Mouse (Mus musculus) kidney, postnatal 25 days (tissue): ENCODE measurements around the gene Creb3l4.
A peak's percentile ranks its signal among the peaks of the same experiment; 100 is the strongest.
"Not testable (repeated sequence)": the region's sequence is repeated elsewhere in the genome, so short reads cannot be mapped to it uniquely, and the experiment has no call there.

Experiments used
- DNase-seq, 2 experiments: peaks; one replicate each; pipeline ENCODE4 v3.0.0; 2021; ENCODE audit warnings: mixed read lengths in 2 of 2

The Creb3l4 gene

DNA sequence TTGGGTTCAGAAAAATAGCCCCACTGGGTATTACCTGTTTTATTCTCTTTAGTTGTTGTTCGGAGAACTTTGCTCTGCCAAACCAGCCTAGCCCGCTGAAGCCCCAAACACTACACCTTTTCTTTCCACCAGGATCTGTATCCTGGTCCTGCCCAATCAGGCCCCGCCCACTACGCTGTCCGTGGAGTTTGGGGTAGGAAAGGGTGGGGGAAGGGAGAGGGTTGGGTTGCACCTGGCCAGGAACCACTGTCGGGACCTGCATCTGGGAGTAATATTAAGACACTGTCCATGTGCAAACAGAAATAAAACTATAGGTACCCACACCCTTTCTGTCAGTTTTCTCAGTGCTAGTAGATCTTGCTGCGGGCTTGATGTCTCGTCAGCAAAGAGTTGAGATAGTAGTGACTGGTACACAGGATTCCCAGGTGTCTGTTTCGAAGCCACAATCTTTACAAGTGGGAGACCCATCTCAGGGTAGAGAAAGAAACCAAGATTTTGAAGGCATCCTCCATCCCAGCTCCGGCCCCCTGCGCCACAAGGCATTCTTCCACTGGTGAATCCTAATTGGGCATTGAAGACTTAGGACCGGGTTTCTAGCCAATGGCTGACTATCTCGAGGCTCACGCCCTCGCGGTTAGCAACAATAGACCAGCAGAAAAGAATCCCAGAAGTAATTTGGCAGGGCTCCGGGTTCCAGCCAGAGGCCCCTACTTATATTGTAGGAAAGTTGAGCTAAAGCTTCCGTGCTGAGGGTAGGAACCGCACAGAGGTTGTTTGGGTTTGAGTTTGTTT is at the start of gene Creb3l4:
Gene Creb3l4 (minus strand): TSS at position 529 of the 792 bp plus-strand sequence.
- DNase-seq, result peak; percentile 64 to 65

DNA sequence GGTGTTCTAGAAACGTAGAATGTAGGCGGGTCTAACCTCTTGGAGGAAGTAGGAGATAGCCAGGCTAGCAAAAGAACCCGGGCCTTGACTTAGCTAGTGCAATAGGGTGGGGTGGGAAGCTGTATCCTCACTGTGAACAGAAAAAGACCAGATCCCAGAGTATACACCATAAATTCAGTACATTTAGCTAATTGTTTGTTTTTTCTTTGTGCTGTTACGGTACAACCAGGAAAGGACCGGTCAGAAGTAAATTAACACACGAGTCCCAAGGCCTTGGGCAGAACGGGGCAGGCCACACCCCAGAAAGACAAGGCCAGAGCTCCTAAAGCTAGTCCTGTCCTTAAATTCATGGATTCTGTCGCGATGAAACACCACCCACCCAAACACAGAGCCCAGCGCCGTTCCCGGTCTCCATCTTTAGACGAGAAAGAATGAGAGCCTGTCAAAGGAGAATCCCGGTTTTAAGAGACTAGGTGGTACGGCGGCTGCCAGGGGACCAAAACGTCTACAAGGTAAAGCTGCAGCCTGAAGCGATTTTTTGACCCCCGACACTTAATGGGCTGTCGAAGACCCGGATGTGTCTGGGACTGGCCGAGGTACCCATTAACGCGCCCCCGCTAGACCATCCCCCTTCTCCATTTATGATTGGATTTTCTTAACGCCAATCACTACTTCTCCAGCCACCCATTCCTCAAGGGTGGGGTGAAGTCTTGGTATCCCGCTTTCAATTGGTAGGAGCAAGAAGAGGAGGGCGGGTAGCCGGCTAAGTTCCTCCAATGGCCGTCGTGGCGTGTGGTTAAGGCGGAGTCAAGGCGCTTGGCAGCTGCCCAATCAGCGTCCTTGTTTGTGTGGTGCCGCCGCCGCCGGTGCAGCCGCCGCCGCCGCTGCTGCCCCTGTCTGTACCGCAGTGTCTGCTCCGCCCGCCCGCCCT is 49.3 kb upstream of the Creb3l4 start, which contains the start of gene Gatad2b:
Gene Gatad2b (plus strand): TSS at position 834 of the 931 bp plus-strand sequence.
- peak; percentile 99 to 100 for DNase-seq

DNA sequence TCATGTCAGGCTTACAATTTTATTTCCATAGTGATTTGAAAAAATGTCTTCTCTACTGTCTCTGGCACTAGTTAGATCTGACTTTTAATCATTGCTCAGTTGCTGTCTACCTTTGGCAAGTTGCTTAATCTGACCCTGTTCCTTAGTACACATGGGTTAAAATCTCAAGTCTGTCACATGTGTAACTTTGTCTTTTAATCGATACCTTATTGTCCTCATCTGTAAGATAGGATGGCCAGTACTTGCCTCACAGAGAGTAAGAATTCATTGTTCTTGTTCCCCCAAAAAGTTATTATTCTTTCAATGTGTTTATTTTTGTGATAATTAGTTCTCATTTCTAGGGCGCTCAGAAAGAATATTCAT is 48.7 kb upstream of the Creb3l4 start:
- DNase-seq, result no peak

DNA sequence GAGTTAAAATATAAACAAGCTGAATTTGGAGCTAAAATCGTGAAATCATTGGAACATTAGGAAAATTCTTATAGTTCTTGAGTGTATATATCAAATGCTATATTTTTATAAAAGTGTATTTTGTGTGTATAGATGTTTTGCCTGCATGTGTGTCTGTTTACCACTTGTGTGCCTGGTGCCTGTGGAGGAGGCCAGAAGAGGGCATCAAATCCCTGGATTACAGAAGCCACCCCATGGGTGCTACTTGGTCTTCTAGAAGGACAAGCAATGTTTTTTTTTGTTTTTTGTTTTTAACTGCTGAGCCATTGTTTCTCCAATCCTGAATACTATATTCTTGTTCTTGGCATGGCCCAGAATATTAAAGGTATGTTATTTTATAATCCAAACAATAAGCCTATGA is 47.3 kb upstream of the Creb3l4 start:
- DNase-seq, result peak in 1 of 2 experiments; percentile 33

DNA sequence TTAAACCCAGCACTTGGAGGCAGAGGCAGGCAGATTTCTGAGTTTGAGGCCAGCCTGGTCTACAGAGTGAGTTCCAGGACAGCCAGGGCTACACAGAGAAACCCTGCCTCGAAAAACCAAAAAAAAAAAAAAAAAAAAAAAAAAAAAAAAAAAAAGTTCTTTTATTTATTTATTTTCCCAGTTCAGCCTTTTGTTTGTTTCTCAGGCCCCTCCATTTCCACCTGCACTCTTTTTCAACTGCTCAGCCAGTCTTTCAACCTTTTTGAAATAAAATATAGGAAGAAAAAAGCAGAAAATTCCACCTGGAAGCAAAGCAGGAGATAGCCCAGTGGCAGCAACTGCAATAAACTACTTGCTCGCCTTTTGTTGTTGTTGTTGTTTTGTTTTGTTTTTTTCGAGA is 46.1 kb upstream of the Creb3l4 start:
- not testable (repeated sequence) for DNase-seq

DNA sequence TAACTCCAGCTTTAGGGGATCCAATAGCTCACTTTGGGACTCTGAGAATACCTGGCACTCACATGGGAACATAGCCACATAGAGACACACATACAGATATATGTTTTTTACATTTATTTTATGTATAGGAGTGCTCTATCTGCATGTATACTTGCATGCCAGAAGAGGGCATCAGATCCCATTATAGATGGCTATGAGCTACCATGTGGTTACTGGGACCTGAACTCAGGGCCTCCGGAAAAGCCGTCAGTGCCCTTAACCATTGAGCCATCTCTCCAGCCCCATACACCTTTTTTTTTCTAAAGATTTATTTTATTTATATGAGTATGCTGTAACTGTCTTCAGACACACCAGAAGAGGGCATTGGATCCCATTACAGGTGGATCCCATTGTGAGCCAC is 40.8 kb upstream of the Creb3l4 start:
- DNase-seq, result no peak

DNA sequence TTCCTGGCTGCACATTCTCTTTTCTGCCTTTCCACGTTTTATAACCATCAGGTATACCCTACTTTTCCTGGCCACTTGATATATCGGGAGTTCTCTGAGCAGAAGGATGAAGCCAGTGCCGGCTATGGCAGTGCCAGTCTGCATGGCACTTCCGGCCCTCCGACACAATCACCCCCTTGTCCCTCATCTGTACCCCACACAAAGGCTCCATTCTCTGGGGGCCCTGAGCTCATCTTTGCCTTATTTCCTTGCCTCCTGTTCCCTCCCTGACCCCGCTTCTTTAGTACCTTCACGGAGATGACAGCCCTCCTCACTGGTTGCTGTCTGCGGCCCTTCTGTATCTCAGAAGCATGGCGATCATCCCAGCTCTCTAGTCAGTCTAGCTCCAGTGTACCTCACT is 37.4 kb upstream of the Creb3l4 start:
- DNase-seq, result no peak

DNA sequence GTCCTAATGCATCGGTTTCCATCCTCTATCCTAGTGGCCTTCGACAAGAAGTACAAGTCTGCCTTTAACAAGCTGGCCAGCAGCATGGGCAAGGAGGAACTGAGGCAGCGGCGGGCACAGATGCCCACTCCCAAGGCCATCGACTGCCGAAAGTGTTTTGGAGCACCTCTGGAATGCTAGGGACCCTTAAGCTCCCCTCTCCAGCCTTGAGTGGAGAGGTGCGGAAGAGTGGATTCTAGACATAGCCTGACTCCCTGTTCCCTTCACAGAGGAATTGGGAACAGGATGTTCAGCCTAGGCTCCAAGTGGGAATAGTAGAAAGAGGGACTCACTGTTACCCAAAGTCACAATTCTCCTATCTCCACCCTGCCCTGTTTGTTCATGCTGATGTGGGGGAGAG is 36.4 kb upstream of the Creb3l4 start:
- no peak for DNase-seq

DNA sequence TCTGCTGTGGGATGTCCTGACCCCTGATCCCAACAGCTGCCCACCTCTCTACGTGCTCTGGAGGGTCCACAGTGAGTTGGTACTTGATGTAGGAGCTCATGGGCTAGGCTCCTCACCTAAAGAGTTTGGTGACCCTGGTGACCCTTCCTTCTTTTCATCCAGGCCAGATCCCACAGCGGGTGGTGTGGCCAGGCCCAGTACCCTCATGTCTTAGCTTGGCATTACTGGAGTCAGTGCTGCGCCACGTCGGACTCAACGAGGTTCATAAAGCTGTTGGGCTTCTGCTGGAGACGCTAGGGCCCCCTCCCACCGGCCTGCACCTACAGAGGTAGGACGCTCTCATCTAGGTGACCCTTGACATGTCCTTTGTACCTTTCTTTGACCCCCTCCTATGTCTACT is 35.9 kb upstream of the Creb3l4 start:
- no peak for DNase-seq

DNA sequence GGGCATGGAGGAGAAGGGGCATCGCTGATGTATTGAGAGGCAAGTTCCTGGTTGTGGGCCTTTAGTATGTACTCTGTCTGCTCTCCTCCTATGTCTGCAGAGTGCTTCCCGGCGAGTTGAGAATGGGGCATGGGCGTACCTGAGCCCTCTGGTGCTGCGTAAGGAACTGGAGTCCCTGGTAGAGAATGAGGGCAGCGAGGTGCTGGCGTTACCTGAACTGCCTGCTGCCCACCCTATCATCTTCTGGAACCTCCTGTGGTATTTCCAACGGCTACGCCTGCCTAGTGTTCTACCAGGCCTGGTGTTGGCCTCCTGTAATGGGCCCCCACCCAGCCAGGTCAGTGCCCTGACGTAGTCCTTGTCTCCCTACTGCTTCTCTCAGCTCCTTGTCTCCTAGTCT is 34.9 kb upstream of the Creb3l4 start:
- DNase-seq, result no peak

DNA sequence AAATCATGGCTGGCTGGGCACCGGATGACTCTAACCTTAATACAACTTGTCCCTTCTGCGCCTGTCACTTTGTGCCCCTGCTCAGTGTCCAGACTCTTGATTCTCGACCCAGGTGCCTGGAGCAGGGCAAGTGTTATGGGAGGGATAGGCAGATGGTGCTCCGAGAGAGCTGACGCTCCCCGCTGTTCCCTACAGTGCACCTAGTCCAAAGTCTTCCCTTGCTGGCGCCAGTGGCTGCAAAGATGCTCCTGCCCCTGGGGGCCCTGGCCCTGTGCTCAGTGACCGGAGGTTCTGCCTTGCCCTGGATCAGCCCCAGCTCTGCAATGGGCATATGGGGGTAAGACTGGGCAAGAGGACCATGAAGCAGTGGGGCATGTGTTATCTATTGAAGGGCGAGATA is 34.5 kb upstream of the Creb3l4 start:
- DNase-seq, result no peak

DNA sequence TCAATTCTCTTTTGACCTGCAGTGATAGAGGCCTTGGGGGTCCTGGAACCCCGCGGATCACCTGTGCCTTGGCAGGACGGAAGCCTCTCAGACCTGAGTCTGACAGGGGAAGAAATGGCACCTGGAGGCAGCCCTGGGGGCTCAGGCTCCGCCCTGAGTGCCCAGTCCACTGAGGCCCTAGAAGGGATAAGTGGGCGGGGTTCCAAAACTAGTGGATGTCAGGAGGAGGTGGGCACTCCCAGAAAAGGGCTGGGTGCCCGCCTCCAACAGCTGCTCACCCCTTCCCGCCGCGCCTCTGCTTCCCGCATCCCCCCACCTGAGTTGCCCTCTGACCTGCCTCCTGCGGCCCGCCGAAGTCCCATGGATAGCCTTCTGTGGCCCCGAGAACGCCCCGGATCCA is 33.5 kb upstream of the Creb3l4 start:
- DNase-seq, result no peak

DNA sequence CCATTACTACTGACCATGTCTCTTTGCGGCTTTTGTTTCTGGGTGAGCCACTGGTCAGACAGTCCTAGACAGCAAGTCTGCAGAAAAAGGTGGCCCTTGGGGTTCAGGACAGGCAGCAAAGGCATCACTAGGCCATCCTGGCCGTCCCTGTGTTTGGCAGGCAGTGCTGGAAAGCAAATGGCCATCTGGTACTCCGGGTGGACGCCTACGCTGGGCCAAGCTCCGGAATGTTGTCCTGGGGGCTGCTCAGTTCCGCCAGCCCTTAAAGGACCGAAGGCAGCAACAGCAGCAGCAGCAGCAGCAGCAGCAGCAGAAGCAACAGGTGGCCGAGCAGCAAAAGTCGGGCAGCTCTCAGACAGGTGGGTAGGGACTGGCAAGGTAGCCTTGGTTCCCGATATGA is 32.0 kb upstream of the Creb3l4 start:
- no peak for DNase-seq

DNA sequence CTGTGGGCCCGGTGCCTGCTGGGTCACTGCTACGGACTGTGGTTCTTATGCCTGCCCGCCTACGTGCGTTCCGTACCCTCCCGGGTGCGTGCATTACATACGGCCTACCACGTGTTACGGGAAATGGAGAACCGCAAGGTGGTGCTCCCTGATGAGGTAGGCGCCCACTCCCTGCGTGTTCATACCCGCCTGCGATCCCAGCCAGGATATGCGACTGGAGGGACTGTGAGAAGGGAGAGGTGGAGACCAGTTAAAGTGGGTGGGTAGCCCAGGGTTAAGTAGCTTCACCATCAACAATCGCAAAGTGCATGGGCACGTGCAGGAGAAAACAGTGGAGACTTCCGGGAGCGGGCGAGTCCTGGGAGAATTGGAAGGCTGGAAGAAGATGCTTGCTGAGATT is 30.5 kb upstream of the Creb3l4 start:
- no peak for DNase-seq

DNA sequence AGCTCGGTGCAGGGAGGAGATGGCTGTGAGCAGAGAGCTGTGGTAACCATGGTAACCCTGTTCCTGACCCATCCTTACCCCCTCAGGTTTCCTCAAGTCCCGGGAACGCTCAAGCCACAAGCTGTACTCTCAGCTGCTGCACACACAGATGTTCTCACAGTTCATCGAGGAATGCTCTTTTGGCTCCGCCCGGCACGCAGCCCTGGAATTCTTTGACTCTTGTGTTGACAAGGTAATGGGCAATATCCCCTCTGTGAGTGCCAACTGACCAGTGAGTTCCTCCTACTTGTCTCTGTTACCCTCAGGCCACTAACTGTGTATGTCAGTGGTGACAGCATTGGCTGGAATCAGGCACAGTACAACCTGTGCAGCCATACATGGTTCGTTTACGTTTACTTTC is 28.9 kb upstream of the Creb3l4 start:
- DNase-seq, result no peak

DNA sequence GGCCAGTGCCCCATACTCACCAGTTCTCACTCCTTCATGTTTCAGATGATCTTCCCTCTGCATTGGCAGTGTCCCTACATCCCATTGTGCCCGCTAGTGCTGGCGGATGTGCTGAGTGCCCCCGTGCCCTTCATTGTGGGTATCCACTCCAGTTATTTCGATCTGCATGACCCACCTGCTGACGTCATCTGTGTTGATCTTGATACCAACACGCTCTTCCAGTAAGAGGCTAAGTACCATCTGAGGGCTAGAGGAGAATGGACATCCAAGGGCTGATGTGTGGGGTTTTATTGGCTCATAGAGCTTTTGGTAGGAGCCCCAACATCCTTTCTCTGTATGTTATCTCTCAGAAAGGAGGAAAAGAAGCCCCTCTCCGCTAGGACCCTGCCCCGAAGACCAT is 27.5 kb upstream of the Creb3l4 start:
- no peak for DNase-seq

DNA sequence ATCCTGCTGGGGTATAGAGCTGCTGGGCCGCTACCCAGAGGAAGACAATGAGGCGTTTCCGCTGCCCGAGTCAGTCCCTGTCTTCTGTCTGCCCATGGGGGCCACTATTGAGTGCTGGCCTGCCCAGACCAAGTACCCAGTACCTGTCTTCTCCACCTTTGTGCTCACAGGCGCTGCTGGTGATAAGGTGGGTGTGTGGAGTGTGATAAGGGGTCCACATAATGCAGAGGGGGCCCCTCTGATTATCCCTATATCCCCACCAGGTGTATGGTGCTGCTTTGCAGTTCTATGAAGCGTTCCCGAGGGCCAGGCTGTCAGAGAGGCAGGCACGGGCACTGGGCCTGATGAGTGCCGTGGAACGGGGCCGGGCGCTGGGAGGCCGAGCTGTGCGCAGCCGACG is 25.7 kb upstream of the Creb3l4 start:
- DNase-seq, result no peak

DNA sequence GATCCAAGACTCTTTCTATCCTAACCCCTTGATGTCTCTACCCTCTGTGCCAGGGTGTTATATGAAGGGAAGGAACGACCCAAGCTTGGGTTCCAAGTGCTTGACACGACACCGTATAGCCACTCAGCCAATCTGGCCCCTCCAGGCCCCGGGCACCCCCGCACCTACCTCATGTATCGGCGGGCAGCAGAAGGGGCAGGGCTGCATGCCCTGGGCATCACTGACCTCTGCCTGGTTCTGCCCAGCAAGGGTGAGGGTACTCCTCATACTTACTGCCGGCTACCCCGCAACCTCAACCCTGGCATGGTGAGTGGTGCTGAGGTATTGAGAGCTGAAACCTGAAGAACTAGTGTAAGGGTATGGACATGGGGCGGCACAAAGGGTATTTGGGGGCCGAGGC is 24.9 kb upstream of the Creb3l4 start:
- DNase-seq, result no peak

DNA sequence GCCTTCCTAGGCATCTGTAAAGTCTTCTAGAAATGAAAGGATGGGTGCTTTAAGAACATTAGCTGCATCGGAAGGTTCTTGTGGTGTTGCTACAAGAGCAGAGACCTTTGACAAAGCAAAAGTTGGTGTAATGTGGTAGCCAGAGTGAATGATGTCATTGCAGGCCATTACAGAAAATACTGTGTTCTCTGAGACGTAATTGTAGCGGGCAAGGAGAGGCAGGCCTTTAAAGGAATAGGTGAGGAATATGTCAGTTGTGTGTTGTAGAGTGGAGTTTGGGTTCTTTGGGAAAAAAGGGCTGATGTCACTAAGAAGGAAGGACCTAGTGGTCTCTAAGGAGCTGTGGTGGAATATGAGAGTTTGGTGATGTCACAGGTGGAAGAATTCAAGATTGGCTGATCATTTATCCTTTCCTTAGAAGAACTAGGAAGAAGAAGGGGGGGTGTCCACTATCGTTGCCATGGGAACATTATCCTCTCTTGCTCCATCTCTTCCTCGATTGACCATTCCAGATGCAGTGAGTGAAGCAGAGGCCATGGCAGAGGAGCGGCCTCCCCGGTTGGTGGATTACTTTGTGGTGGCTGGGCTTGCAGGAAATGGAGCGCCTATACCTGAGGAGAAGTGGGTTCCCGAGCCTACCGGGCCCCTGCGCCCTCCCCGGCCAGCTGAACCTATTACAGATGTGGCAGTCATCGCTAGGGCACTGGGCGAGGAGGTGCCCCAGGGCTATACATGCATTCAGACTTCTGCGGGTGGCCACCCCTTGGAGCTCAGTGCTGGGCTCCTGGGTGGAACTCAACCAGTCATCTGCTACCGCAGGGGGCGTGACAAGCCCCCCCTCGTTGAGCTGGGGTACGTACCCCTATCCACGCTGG is 23.8 kb upstream of the Creb3l4 start:
- DNase-seq, result no peak

DNA sequence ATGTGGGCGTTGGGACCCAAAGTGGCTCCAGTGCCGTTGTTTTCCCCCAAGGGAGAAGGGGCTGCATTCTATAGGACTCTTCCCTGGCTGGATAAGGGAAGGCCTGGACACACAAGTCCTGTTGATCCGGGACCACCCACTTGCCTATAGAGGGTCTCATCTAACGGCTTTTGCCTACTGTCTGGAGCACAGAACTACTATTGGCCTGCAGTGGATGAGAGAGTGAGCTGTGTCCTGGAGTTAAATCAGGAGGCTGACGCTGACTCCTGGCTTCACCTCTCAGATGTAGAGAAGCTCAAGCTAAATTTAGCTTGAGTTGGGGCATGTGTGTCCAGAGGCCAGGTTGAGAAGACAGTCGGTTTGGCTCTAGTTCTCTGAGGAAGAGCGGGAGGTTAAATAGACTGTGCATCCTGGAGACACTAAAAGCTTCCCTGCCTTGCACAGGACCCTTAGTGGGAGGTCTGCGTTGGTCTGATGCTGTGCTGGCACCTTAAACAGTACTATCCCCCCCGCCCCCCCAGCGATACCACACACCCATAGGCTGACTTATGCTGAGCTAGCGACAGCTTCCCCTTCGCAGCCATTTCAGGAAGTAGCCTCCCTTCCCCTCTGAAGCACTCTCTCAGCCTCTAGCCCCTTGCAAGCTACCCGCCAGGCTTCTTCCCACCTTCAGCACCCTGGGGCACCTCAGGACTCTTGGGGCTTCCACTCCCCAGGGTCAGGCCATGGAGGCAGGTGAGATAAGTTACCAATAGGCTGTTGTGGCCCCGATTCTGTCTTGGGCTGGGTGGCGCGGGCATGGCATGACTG is 22.8 kb upstream of the Creb3l4 start:
- DNase-seq, result no peak

DNA sequence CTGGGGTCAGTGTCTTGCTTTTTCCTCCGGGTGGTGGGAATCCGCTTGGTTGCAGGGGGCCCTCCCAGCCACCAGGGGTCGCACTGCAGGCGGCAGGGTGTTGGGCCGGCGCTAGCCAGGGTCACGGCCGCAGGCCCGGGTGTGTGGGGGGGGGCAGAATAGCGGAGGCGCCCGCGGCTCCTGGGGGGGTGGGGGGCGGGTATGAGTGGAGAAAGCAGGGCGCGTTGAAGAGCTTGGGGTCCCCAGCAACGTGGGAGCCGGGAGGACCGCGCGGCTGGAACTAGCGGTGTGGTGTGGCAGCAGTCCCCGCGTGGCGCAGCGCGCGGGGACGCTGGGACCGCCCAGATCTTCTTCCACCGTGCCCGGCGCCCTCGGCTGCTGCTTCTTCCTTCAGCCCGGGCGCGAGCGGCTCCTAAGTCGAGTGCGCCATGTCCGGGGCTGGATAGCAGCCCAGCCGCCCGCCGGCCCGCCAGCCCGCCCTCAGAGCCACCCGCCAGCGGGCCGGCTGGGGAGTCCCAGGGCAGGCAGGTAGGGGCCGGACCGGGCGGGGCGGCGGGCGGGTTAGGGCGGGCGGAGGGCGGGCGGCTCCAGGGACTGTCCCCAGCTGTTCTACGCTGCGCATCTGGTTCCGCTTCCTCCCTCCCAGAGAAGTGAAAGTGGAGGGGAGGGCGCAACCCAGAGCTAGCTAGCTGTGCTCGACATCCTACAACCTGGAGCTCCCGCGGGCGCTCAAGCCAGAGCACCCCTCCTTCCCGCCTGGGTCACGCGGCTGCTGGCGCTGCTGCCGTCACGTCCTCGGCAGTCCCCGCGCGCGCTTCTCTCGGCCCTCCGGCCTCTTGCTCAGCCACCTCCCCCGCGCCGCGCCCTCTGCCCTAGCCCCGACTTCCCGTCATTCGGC is 22.0 kb upstream of the Creb3l4 start, which contains the start of gene Dennd4b:
Gene Dennd4b (plus strand): TSS at position 152 of the 898 bp plus-strand sequence.
- DNase-seq, result peak; percentile 93 to 95
